Mouse (Mus musculus) myocyte (in vitro differentiated cells): ENCODE data around the gene Prkcsh.

ENCODE experiments used
- E2F4 ChIP-seq: IDR thresholded peaks from one replicate; pipeline ENCODE4 v1.6.1; 2011; ENCODE audit warnings: mild to moderate bottlenecking, control low read depth, moderate library complexity; ENCODE audit not compliant: insufficient read depth
- MAX ChIP-seq: IDR thresholded peaks from one replicate; pipeline ENCODE4 v1.6.1; 2011; ENCODE audit warnings: low read depth, mild to moderate bottlenecking, control low read depth
- MYOG ChIP-seq, 3 experiments: IDR thresholded peaks; one replicate each; pipeline ENCODE4 v1.6.1; 2011; ENCODE audit warnings: control low read depth in 2 of 3, low read depth in 2 of 3, mild to moderate bottlenecking in 2 of 3; ENCODE audit not compliant: insufficient read length in 2 of 3, control insufficient read depth in 1 of 3, insufficient read depth in 1 of 3
- POLR2A ChIP-seq: IDR thresholded peaks from one replicate; pipeline ENCODE4 v1.6.1; 2011; ENCODE audit warnings: low read depth, mild to moderate bottlenecking, control low read depth, moderate library complexity; ENCODE audit not compliant: insufficient read length
- TCF12 ChIP-seq: IDR thresholded peaks from one replicate; pipeline ENCODE4 v1.6.1; 2011; ENCODE audit warnings: mild to moderate bottlenecking, control low read depth; ENCODE audit not compliant: poor library complexity, insufficient read depth, severe bottlenecking
- USF1 ChIP-seq: IDR thresholded peaks from one replicate; pipeline ENCODE4 v1.6.1; 2011; ENCODE audit warnings: low read depth, mild to moderate bottlenecking, control low read depth, moderate library complexity

DNA sequence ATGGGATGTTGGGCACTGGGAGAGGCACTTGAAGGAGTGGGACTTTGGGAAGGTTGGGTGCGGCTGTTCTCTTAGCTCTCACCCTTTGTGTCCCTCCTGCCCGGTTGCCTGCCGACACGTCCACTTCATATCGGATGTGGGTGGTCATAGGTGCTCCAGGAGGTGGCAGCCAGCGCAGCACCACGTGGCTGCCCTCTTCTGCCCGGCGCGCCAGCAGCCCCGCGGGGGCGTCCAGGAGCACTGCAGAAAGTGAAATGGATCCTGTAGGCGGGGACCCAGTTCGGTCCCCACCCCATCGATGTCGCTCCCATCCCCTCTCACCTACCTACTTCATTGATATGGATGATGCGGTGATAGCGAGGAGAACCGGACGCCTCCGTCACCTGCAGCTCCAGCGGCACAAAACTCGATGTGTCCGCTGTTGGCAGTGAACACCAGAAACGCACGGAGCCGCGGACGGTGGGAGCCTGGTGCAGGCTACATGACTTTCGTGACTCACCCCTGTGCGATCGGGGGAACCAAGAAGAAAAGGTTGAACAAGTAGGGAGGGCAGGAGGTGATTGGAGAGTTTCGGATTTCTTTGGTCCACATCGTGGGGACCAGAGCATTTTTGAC is 41.1 kb upstream of the Prkcsh start:
- TF ChIP-seq POLR2A (no peak), E2F4 (no peak), MYOG (IDR thresholded peaks at IDR 0.05; ENCODE audit: control insufficient read depth in 1 of 3, insufficient read depth in 1 of 3, insufficient read length in 2 of 3, low read depth in 2 of 3) (no peak), MAX (no peak), USF1 (no peak), TCF12 (no peak)
